17 mouse cellular contexts compared by ENCODE assay signal in the genomic region with DNA sequence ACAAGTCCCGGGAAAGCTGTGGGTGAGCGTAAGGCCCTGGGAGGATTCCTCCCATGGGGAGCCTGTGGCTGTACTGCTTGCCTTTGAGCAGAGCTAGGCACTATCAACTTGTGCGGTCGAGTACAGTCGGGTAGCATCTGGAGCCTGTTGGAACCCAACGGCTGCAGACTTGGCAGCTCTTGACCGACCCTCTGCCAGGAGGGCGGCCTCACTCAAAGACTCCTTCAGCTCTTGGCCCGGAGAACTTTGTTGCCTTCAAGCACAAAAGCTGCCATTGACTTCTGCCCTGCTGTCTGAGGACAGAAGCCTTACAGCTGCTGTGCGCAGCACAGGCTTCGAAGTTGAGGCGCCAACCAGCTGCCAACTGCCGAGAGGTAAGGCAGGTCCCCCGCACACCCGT. TPM values are rescaled to one million over a fixed set of nuclear protein-coding genes. Genes with fewer than 3 reads are reported as not detected.
DNase-seq lines count a peak whose midpoint lies in the region; ATAC-seq and TF ChIP-seq lines count a peak whose summit lies in the region.
"Had no signal": no experiment of that assay in that cellular context is flagged by ENCODE, and none has a peak within 500 bp of the region (broad histone marks: within the 10 kb centered on the region; RNA-seq: fewer than 3 reads in every experiment).

No protein-coding gene starts in this region.

- ATAC-seq in hindbrain, postnatal 0 days: no peak
- ATAC-seq in liver, embryonic 11.5 days (replicated peaks; ENCODE audit: low FRiP score): no peak
- ATAC-seq: activated CD4-positive, CD25-positive, alpha-beta regulatory T cell, adult 4 months; forebrain, embryonic 13.5 days had no signal

- peak; percentile 9 for DNase-seq in hindbrain, postnatal 0 days (ENCODE audit: low spot score)
- no peak for DNase-seq in hindbrain, embryonic 10.5 days (ENCODE audit: low spot score)
- DNase-seq in heart, postnatal 14 days: peak; percentile 64 to 72
- peak; percentile 86 for DNase-seq in kidney, postnatal 10 days
- peak; percentile 86 for DNase-seq in lung, postnatal 10 days
- no peak for DNase-seq in natural killer cell, adult 2 months (ENCODE audit: low spot score in 2 of 2)
- DNase-seq in layer of hippocampus, postnatal 10 days (ENCODE audit: low spot score in 2 of 2): no peak
- no peak for DNase-seq in liver, embryonic 11.5 days (ENCODE audit: low spot score)

- no peaks in the 10 kb centered on the region for H3K9me3 ChIP-seq in hindbrain, postnatal 0 days (ENCODE audit: low read length)
- H3K9me3 ChIP-seq in hindbrain, embryonic 10.5 days: no peaks in the 10 kb centered on the region
- H3K9me3 ChIP-seq in liver, embryonic 11.5 days (ENCODE audit: control insufficient read depth, low read length): no peaks in the 10 kb centered on the region
- H3K9me3 ChIP-seq: forebrain, embryonic 13.5 days; hindbrain, embryonic 13.5 days; limb, embryonic 13.5 days; midbrain, embryonic 10.5 days had no signal

- H3K4me2 ChIP-seq in hindbrain, postnatal 0 days (ENCODE audit: low read depth, low read length): no peak overlapping the region
- no peak overlapping the region for H3K4me2 ChIP-seq in liver, embryonic 11.5 days
- H3K4me2 ChIP-seq: forebrain, embryonic 13.5 days; hindbrain, embryonic 13.5 days; limb, embryonic 13.5 days had no signal

- H3K4me3 ChIP-seq in hindbrain, postnatal 0 days (ENCODE audit: low read length): no peak overlapping the region
- H3K4me3 ChIP-seq in hindbrain, embryonic 10.5 days: no peak overlapping the region
- no peak overlapping the region for H3K4me3 ChIP-seq in liver, embryonic 11.5 days (ENCODE audit: low read depth, low read length)
- H3K4me3 ChIP-seq: forebrain, embryonic 13.5 days; hindbrain, embryonic 13.5 days; limb, embryonic 13.5 days; midbrain, embryonic 10.5 days had no signal

- no peak overlapping the region for H3K27ac ChIP-seq in hindbrain, postnatal 0 days
- no peak overlapping the region for H3K27ac ChIP-seq in hindbrain, embryonic 10.5 days
- H3K27ac ChIP-seq in liver, embryonic 11.5 days (ENCODE audit: low read depth, low read length): no peak overlapping the region
- H3K27ac ChIP-seq: forebrain, embryonic 13.5 days; hindbrain, embryonic 13.5 days; limb, embryonic 13.5 days; midbrain, embryonic 10.5 days had no signal

- no peaks in the 10 kb centered on the region for H3K4me1 ChIP-seq in hindbrain, postnatal 0 days (ENCODE audit: insufficient read depth, low read length)
- H3K4me1 ChIP-seq in hindbrain, embryonic 10.5 days (replicated peaks): peaks cover 7% of the 10 kb centered on the region
- H3K4me1 ChIP-seq in liver, embryonic 11.5 days (replicated peaks; ENCODE audit: control insufficient read depth, insufficient read depth, low read length): no peaks in the 10 kb centered on the region
- H3K4me1 ChIP-seq: forebrain, embryonic 13.5 days; hindbrain, embryonic 13.5 days had no signal

- no peaks in the 10 kb centered on the region for H3K36me3 ChIP-seq in hindbrain, postnatal 0 days (ENCODE audit: insufficient read depth, low read length)
- no peaks in the 10 kb centered on the region for H3K36me3 ChIP-seq in hindbrain, embryonic 10.5 days
- no peaks in the 10 kb centered on the region for H3K36me3 ChIP-seq in liver, embryonic 11.5 days (ENCODE audit: control insufficient read depth, insufficient read depth, low read length)
- H3K36me3 ChIP-seq: hindbrain, embryonic 13.5 days; limb, embryonic 13.5 days; midbrain, embryonic 10.5 days had no signal

- WGBS in hindbrain, postnatal 0 days: 74% methylated on average over 15 of the region's 15 CpGs
- WGBS in hindbrain, embryonic 10.5 days: 91% methylated on average over 15 of the region's 15 CpGs
- WGBS in liver, embryonic 11.5 days: 88% methylated on average over 15 of the region's 15 CpGs

- TF ChIP-seq CTCF in hindbrain, postnatal 0 days (IDR thresholded peaks at IDR 0.05; ENCODE audit: low read depth): no peak

- no peak overlapping the region for H3K9ac ChIP-seq in hindbrain, postnatal 0 days (replicated peaks; ENCODE audit: low read length)
- H3K9ac ChIP-seq in liver, embryonic 11.5 days (ENCODE audit: low read depth, low read length): no peak overlapping the region
- H3K9ac ChIP-seq: forebrain, embryonic 13.5 days; hindbrain, embryonic 13.5 days; limb, embryonic 13.5 days had no signal

- 0 out of 2 replicates have a peak, but pooled peaks cover 3% of the 10 kb centered on the region for H3K27me3 ChIP-seq in hindbrain, postnatal 0 days (ENCODE audit: insufficient read depth, low read length)
- 0 out of 2 replicates have a peak, but pooled peaks cover 5% of the 10 kb centered on the region for H3K27me3 ChIP-seq in hindbrain, embryonic 10.5 days (ENCODE audit: insufficient read depth, poor library complexity, severe bottlenecking)
- H3K27me3 ChIP-seq in liver, embryonic 11.5 days (replicated peaks; ENCODE audit: control insufficient read depth, insufficient read depth, low read length): no peaks in the 10 kb centered on the region

- intact Hi-C loops in heart, postnatal 14 days (cut with DNase I): no loop called here

RNA-seq across cellular contexts. Expression of gene 1700018B08Rik, which starts 15.3 kb away (rescaled TPM):
- total RNA-seq in hindbrain, postnatal 0 days (2014; rRNA removed): 1.1 TPM in 1 of 2 replicates, not detected in the other
- polyA plus RNA-seq in hindbrain, postnatal 0 days (2015; fragmentation: Nextera tagmentation; extraction: Ambion mirVana): not detected in 2 replicates
- polyA plus RNA-seq in hindbrain, embryonic 10.5 days (2016; fragmentation: Nextera tagmentation; extraction: Ambion mirVana): 0.17 TPM in 1 of 2 replicates, not detected in the other
- not detected for total RNA-seq in heart, postnatal 14 days (2021)
- total RNA-seq in layer of hippocampus, postnatal 10 days (2021): not detected
- not detected in 2 replicates for polyA plus RNA-seq in liver, embryonic 11.5 days (2014; fragmentation: Nextera tagmentation; extraction: Ambion mirVana)
- total RNA-seq: granulocyte monocyte progenitor cell, adult 5-6 weeks; neutrophil, adult 5-6 weeks had no signal
- polyA plus RNA-seq: activated CD4-positive, CD25-positive, alpha-beta regulatory T cell, adult 4 months; forebrain, embryonic 13.5 days; hindbrain, embryonic 13.5 days; limb, embryonic 13.5 days; liver, embryonic 16.5 days; midbrain, embryonic 10.5 days; urinary bladder, adult 2 months had no signal

RNA-seq across cellular contexts. Expression of gene Fbxo31, which starts 49.8 kb away (rescaled TPM):
- 70.4 and 77.4 TPM in 2 replicates for total RNA-seq in hindbrain, postnatal 0 days (2014; rRNA removed)
- polyA plus RNA-seq in hindbrain, postnatal 0 days (2015; fragmentation: Nextera tagmentation; extraction: Ambion mirVana): 33.2 and 34.9 TPM in 2 replicates
- polyA plus RNA-seq in hindbrain, embryonic 10.5 days (2016; fragmentation: Nextera tagmentation; extraction: Ambion mirVana): 16.7 and 18.8 TPM in 2 replicates
- total RNA-seq in heart, postnatal 14 days (2021): 10 to 100 TPM; 74.4 to 93.8 TPM
- total RNA-seq in layer of hippocampus, postnatal 10 days (2021): 10 to 100 TPM; 88.4 to 95.5 TPM
- 23.8 and 23.9 TPM in 2 replicates for polyA plus RNA-seq in liver, embryonic 11.5 days (2014; fragmentation: Nextera tagmentation; extraction: Ambion mirVana)

Comparison
In these comparisons a context has a peak if more than half of its experiments do, and no peak if none do; other contexts are left out.
1. DNase-seq: peak in hindbrain, postnatal 0 days (single experiment), heart, postnatal 14 days (2 of 2), kidney, postnatal 10 days (single experiment) and lung, postnatal 10 days (single experiment); none in hindbrain, embryonic 10.5 days (single experiment), natural killer cell, adult 2 months (0 of 2), layer of hippocampus, postnatal 10 days (0 of 2) and liver, embryonic 11.5 days (single experiment).